Mouse (Mus musculus): ENCODE data around the gene Pip4k2b. TPM values are rescaled to one million over a fixed set of nuclear protein-coding genes. Genes with fewer than 3 reads are reported as not detected.

The Pip4k2b gene
- total and polyA plus RNA-seq, 3 experiments: 23.3 to 44.0 (median 30.8) TPM

DNA sequence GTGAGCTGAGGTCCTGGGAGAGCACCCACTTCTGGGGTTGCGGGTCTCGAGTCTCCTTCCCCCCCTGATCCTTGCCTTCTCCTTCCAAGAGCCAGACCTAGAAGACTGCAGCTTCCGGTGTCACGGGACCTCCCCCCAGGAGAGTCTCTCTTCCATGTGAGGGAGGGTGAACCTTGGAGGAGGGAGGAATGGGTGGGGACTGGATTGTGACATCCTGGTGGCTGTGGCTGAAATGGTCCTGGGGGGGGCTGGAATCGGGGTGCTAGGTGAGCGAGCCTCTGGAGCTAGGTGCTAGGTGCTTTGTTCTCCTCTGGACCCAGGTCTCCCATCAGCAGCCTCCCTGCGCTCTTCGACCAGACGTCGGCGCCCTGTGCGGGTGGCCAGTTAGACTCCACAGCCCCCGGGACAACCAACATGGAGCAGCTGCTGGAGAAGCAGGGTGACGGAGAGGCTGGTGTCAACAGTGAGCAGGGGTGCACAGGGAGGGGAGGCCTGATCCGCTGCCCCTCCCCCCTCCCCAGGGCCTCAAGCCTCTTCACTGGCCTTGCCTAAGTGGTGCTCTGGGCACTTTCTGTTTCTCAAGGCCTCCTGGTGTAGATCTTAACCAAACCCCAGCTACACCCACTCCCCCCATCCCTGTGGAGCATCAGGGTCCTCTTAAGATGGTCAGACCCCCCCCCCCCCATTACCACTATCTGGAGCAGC is 68.3 kb downstream of the Pip4k2b start:
- TF ChIP-seq RAD21 (IDR thresholded peaks at IDR 0.05; ENCODE audit: low read depth, low read length): no peak
- TF ChIP-seq UBTF (IDR thresholded peaks at IDR 0.05; ENCODE audit: low read depth, low read length): no peak
- no peak for TF ChIP-seq JUND (conservative IDR thresholded peaks at IDR 0.05; ENCODE audit: low read depth, low read length)
- no peak for TF ChIP-seq ZKSCAN1 (IDR thresholded peaks at IDR 0.05; ENCODE audit: borderline replicate concordance, low read depth, low read length)
- TF ChIP-seq ETS1 (conservative IDR thresholded peaks at IDR 0.05; ENCODE audit: low read depth, low read length): no peak
- TF ChIP-seq MAZ (IDR thresholded peaks at IDR 0.05; ENCODE audit: low read depth, low read length): no peak
- Histone ChIP-seq H3K4me2 (ENCODE audit: insufficient read depth, low read depth, poor library complexity, severe bottlenecking) (no peak overlapping the region), H3K4me3 (replicated peaks in 1 of 3; ENCODE audit: low read depth in 2 of 3, low read length in 2 of 3, poor library complexity in 1 of 3) (no peak overlapping the region), H3K79me2 (replicated peaks; ENCODE audit: control insufficient read depth, extremely low read depth, insufficient read depth, poor library complexity, severe bottlenecking) (no peaks in the 10 kb centered on the region), H3K9me3 (replicated peaks; ENCODE audit: low read length) (no peaks in the 10 kb centered on the region), H3K36me3 (replicated peaks in 1 of 2; ENCODE audit: control insufficient read depth in 1 of 2, insufficient read depth in 1 of 2, low read length in 1 of 2) (peaks cover 94 to 99% of the 10 kb centered on the region in 2 experiments), H3K27me3 (replicated peaks) (no peaks in the 10 kb centered on the region), H3K4me1 (ENCODE audit: control insufficient read depth in 1 of 2, insufficient read depth in 2 of 2) (peaks cover 0 to under 1% of the 10 kb centered on the region in 2 experiments; a peak in 1 of 4 replicates), H3K27ac (ENCODE audit: insufficient read depth, low read depth) (no peak overlapping the region), H3K9ac (ENCODE audit: insufficient read depth, low read depth) (no peak overlapping the region)
- dilution Hi-C loops (cut with MboI; ENCODE audit: extremely low pct_ligation_motif_present, extremely low pct_unique_long_range_greater_than_20kb, low sequenced_read_pairs): no loop called here
- in situ Hi-C loops (cut with MboI; ENCODE audit: low pct_ligation_motif_present, low pct_unique_long_range_greater_than_20kb, low sequenced_read_pairs): no loop called here
- DNase-seq (ENCODE audit: extremely low read depth): no peak

- TF ChIP-seq JUN (IDR thresholded peaks at IDR 0.05; ENCODE audit: insufficient read depth, low read depth, low read length) (no peak), POLR2A (IDR thresholded peaks at IDR 0.05; ENCODE audit: low read depth, low read length) (no peak), EP300 (IDR thresholded peaks at IDR 0.05; ENCODE audit: low read length) (no peak), ETS1 (conservative IDR thresholded peaks at IDR 0.05; ENCODE audit: low read depth, low read length) (no peak)
- Histone ChIP-seq H3K79me2 (replicated peaks; ENCODE audit: control insufficient read depth, extremely low read depth, insufficient read depth, poor library complexity, severe bottlenecking) (no peaks in the 10 kb centered on the region), H3K36me3 (replicated peaks in 1 of 2; ENCODE audit: control insufficient read depth in 1 of 2, insufficient read depth in 1 of 2, low read length in 1 of 2) (peaks cover 99 to 100% of the 10 kb centered on the region in 2 experiments), H3K27ac (ENCODE audit: insufficient read depth, low read depth) (no peak overlapping the region), H3K27me3 (replicated peaks) (no peaks in the 10 kb centered on the region), H3K9me3 (replicated peaks; ENCODE audit: low read length) (no peaks in the 10 kb centered on the region), H3K4me2 (ENCODE audit: insufficient read depth, low read depth, poor library complexity, severe bottlenecking) (no peak overlapping the region), H3K4me3 (replicated peaks in 1 of 3; ENCODE audit: low read depth in 2 of 3, low read length in 2 of 3, poor library complexity in 1 of 3) (no peak overlapping the region), H3K4me1 (ENCODE audit: control insufficient read depth in 1 of 2, insufficient read depth in 2 of 2) (peaks cover 3 to 20% of the 10 kb centered on the region in 2 experiments; a peak in 1 of 4 replicates), H3K9ac (ENCODE audit: insufficient read depth, low read depth) (no peak overlapping the region)
- dilution Hi-C loops (cut with MboI; ENCODE audit: extremely low pct_ligation_motif_present, extremely low pct_unique_long_range_greater_than_20kb, low sequenced_read_pairs) (no loop called here), in situ Hi-C loops (cut with MboI; ENCODE audit: low pct_ligation_motif_present, low pct_unique_long_range_greater_than_20kb, low sequenced_read_pairs) (no loop called here)
- DNase-seq (ENCODE audit: extremely low read depth): no peak
Observed at GRCm38 (mm10) chr11:97673148-97673547, 71.4 kb downstream of the Pip4k2b start.

DNA sequence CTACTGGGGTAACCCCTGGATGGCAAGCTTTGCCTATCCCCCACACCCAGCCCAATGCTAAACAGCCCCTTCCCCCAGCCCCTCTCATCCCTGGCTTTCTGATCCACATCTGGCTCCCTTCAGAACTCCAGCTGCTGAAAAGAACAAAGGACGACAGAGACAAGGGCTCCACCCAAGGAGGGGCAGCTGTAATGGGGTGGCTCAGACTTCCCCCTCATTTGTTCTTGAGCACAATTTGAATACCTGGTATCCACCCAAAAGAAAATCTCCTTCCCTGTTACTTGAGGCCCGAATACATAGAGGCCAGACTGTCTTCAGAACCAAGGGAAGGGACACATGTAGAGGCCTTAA is 73.4 kb downstream of the Pip4k2b start:
- Histone ChIP-seq H3K4me2 (ENCODE audit: insufficient read depth, low read depth, poor library complexity, severe bottlenecking) (no peak overlapping the region), H3K9me3 (replicated peaks; ENCODE audit: low read length) (no peaks in the 10 kb centered on the region), H3K27me3 (replicated peaks) (no peaks in the 10 kb centered on the region), H3K4me1 (ENCODE audit: control insufficient read depth in 1 of 2, insufficient read depth in 2 of 2) (peaks cover 3 to 26% of the 10 kb centered on the region in 2 experiments; a peak in 1 of 4 replicates), H3K36me3 (replicated peaks in 1 of 2; ENCODE audit: control insufficient read depth in 1 of 2, insufficient read depth in 1 of 2, low read length in 1 of 2) (peaks cover 97 to 99% of the 10 kb centered on the region in 2 experiments), H3K4me3 (replicated peaks in 1 of 3; ENCODE audit: low read depth in 2 of 3, low read length in 2 of 3, poor library complexity in 1 of 3) (no peak overlapping the region), H3K79me2 (replicated peaks; ENCODE audit: control insufficient read depth, extremely low read depth, insufficient read depth, poor library complexity, severe bottlenecking) (0 out of 2 replicates have a peak, but pooled peaks cover 7% of the 10 kb centered on the region), H3K9ac (ENCODE audit: insufficient read depth, low read depth) (no peak overlapping the region), H3K27ac (ENCODE audit: insufficient read depth, low read depth) (no peak overlapping the region)
- no peak for TF ChIP-seq RCOR1 (conservative IDR thresholded peaks at IDR 0.05; ENCODE audit: low read depth, low read length)
- no peak for TF ChIP-seq CTCF (conservative IDR thresholded peaks at IDR 0.05 in 1 of 2, IDR thresholded peaks at IDR 0.05 in 1 of 2; ENCODE audit: low read depth in 2 of 2, low read length in 2 of 2)
- no peak for TF ChIP-seq PAX5 (IDR thresholded peaks at IDR 0.05; ENCODE audit: low read length)
- TF ChIP-seq USF2 (conservative IDR thresholded peaks at IDR 0.05; ENCODE audit: low read depth, low read length): no peak
- TF ChIP-seq ZMIZ1 (IDR thresholded peaks at IDR 0.05; ENCODE audit: low read depth, low read length): no peak
- no peak for TF ChIP-seq UBTF (IDR thresholded peaks at IDR 0.05; ENCODE audit: low read depth, low read length)
- no peak for TF ChIP-seq MYC (IDR thresholded peaks at IDR 0.05; ENCODE audit: low read depth, low read length)
- no peak for TF ChIP-seq IRF4 (IDR thresholded peaks at IDR 0.05; ENCODE audit: low read depth, low read length)
- TF ChIP-seq TBP (conservative IDR thresholded peaks at IDR 0.05; ENCODE audit: low read depth, low read length): no peak
- TF ChIP-seq ELF1 (IDR thresholded peaks at IDR 0.05; ENCODE audit: low read depth, low read length): no peak
- no peak for TF ChIP-seq E2F4 (IDR thresholded peaks at IDR 0.05; ENCODE audit: insufficient replicate concordance, low read depth, low read length)
- TF ChIP-seq NELFE (IDR thresholded peaks at IDR 0.05; ENCODE audit: low read depth, low read length): no peak
- TF ChIP-seq JUN (IDR thresholded peaks at IDR 0.05; ENCODE audit: insufficient read depth, low read depth, low read length): no peak
- TF ChIP-seq GABPA (IDR thresholded peaks at IDR 0.05; ENCODE audit: insufficient replicate concordance, low read depth, low read length): no peak
- TF ChIP-seq ETS1 (conservative IDR thresholded peaks at IDR 0.05; ENCODE audit: low read depth, low read length): no peak
- TF ChIP-seq SIN3A (IDR thresholded peaks at IDR 0.05; ENCODE audit: low read length): no peak
- dilution Hi-C loops (cut with MboI; ENCODE audit: extremely low pct_ligation_motif_present, extremely low pct_unique_long_range_greater_than_20kb, low sequenced_read_pairs) (no loop called here), in situ Hi-C loops (cut with MboI; ENCODE audit: low pct_ligation_motif_present, low pct_unique_long_range_greater_than_20kb, low sequenced_read_pairs) (no loop called here)
- DNase-seq (ENCODE audit: extremely low read depth): no peak
